Mouse (Mus musculus): ENCODE measurements around the gene C2cd4b.
A peak's percentile ranks its signal among the peaks of the same experiment; 100 is the strongest.

C2cd4b gene

DNA sequence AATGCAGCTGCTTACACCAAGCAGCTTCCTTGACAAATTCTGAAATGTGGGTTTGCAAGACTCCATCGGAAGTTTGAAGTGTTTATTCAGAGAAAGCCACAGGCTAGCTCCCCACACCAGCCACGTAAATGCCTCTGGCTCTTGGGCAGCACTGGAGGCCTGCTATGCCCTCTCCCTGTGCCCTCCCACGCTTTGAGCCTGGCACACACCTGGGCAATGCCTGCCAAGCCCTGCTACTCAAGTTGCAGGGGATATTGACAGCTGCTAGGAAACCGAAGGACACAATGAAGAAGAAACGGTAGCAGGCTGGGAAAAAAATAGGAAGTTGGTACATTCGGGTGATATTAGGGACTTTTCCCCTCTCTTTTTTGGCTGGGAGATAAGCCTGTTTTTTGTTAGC, 15.0 kb downstream of the C2cd4b start:
- no peak for DNase-seq (ENCODE audit: low read depth)

DNA sequence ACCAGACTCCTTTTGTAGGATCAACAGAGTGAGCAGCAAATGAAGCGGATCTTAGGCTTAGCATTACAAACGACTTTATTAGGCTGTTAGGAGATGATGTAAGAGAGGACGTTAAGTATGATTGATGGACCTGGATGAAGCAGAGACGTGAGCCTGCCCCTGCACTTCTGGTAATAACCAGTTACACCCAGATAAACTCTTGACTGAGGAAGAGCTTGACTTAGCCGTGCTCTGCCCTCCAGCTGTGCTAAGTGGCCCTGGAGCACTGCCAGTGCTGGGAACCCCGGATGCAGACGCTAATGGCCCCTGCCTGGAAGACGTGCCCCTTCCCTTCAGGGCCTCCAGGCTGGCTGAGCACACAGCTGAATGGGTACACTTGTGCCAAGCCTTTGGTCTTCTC, 19.3 kb downstream of the C2cd4b start:
- DNase-seq (ENCODE audit: low read depth) = no peak

DNA sequence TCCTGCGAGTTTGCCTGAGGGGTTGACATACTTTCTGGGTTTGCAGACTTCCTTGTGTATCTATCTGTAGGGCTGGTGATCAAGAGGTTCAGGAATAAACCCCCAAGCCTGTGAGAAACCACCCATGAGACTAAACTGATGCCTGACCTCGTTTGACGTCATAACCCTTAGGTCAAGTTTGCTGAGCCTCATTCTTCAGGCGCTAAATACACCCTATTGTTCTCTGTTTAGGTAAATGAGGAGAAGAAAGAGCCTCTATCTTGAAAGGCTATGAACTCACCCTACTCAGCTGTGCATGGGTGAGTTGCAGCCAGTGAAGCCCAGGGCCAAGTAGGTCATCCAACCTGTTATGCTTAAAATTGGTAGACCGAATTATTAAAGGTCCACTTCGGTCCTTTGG, 23.5 kb downstream of the C2cd4b start:
- DNase-seq (ENCODE audit: low read depth) = no peak

DNA sequence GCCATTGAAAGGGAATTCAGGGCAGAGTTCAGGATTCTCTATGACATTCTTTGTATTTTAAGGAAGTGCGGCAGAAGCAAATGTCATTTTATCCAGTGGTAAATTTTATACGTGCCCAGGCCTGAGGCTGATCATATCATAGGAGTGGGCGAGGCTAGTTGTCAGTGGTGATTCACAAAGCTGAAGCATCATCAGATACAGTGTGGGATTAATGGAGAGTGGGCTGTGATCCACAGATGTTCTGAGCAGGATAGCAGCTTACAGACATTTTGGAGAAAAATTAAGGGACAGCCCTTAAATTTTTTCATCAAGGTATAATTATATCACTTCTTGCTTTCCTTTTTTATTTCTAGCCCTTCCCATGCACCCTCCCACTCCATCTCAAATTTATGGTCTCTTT, 24.2 kb downstream of the C2cd4b start:
- DNase-seq (ENCODE audit: low read depth) = no peak

DNA sequence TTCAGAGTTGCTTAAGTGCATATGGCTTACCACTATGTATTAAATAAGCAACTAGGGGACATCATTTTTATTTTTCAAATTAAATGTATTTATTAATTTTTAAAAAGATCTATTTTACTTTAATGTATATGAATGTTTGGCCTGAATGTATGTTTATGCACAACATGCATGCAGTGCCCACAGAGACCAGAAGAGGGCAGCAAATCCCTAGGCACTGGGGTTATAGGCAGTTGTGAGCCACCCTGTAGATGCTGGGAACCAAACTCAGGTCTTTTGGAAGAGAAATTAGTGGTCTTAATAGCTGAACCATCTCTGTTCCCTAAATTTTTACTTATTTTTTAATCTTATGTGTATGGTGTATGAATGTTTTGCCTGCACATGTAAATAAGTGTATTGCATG, 24.7 kb downstream of the C2cd4b start:
- peak; percentile 52 for DNase-seq (ENCODE audit: low read depth)

DNA sequence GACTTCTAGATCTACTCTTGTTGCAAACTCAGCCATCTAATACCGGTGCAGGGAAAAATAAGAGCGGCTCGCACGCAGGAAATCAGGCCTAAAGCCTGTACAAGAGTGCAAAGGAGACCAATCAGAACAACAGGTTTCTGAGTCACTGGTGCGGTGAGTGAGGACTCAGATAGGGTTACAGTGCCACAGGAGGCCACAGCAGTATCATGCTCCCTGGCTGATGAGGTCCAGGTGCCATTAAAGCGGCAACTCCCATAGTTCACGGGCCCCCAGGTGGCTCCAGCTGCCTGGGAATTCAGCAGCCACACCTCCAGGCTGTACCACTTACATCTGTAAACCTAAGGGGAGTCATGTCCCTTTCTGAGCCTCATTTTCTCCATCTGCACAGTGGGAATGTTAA, 27.1 kb downstream of the C2cd4b start:
- no peak for DNase-seq (ENCODE audit: low read depth)

DNA sequence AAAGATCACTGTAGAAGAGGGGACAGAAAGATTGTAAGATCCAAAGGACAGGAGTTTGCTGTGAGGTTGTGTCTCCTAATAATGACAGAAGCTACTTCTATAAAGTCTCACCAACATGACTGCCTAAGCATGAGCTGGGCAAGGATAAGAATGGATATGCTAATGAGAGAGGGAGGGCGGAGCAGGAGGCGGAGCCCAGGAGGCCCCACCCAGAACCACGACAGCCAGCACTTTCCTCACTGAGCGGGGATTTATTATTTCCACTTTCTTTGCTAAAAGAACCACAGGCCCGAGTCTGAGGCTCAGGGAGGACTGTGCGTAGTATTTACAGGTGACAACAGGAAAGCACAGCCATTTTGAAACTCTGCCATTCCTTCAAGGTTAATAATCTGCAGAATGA, 28.4 kb downstream of the C2cd4b start:
- peak; percentile 22 for DNase-seq (ENCODE audit: low read depth)

DNA sequence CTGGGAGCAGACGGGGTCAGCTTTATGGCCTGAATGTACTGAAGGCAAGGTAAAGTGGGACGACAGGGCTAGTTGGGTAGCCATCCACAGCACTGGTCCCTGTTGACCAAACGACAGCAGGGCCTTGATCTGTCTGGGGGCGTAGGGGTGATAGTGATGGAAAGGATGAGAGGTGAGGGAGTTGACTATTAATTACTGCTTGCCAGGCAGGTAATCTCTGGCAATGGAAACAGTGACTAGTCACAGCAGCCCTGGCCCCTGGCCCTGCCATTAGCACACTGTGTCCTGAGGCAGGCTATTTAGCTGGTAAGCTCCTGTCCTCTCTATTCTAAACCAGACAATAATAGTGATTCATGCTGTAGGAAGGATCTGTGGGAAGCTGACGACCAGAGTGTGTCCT, 33.2 kb downstream of the C2cd4b start:
- DNase-seq (ENCODE audit: low read depth) = no peak

DNA sequence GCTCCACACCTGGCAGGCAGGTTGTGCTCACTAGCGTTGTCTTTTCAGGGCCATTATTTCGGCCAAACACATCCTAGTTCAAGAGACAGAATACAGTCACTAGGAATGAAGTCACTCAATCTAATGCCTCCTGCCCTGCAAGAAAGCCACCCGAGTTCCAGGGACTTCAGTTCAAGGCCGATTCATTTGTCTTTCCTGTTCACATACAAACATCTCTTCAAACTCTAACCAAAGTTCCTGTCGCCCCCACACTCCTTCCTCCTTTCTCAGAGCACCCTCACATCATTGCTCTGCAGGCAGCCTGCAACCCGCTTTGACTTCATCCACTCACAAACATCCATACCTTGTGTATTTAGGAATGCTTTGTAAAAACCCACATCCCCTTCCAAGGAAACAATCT, 34.3 kb downstream of the C2cd4b start:
- DNase-seq (ENCODE audit: low read depth) = peak; percentile 34

DNA sequence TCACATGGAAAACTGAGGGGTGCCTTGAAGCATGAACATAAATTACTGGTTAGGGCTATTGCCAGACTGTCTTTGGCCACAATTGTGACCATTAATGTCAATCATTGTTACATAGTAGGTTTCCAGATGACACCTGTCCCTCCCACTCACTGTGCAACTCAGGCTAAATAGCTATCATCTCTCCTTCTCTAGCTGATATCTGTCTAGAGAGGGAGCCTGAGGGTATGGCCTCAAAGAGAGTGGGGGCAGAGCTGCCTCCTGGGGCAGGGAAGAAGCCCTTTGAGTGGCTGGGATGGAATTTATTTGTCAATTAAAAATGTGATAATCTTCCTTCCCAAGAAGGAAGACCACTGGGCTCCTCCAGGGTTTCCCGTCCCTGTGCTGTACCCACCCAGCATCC, 35.0 kb downstream of the C2cd4b start:
- DNase-seq (ENCODE audit: low read depth) = no peak

DNA sequence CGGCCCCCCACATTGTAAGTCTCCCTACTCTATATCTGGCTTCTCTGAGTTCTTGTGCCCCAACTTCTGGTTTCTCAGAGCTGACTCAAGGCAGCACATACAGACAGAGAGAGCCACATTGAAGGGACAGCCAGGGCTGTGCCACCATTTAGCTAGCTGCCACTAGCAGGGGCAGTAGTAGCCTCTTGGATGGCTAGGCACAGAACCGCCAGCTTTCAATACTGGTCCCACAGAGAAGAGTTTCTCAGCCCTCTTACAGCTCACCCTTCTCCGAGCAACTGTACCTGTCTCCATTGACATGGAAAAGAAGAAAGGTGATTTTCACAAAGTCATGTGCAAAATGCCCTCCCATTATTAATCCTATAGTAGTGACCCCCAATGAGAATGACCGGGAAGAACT, 35.4 kb downstream of the C2cd4b start:
- no peak for DNase-seq (ENCODE audit: low read depth)

DNA sequence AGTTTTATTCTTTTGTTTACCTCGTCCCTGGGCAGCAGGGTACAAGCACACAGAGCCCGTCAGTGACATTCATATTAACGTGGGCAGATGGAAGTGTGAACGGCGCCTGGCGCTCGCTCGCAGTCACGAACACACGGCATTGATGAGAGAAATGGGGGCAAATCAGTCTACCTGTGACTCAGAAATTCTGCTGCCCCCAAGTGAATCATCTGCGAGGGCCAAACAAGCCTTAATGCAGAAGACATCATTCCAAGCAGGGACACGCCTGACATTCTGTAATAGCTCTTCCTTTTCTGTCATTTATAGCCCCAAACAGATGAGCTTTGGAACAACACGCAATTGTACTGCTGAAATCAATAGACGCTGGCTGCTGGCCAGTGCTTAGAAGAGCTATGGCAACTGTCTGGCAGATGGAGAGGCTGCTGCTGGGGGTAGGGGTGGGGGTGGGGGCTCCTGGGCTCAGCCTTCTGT, 36.0 kb downstream of the C2cd4b start:
- DNase-seq (ENCODE audit: low read depth) = no peak

DNA sequence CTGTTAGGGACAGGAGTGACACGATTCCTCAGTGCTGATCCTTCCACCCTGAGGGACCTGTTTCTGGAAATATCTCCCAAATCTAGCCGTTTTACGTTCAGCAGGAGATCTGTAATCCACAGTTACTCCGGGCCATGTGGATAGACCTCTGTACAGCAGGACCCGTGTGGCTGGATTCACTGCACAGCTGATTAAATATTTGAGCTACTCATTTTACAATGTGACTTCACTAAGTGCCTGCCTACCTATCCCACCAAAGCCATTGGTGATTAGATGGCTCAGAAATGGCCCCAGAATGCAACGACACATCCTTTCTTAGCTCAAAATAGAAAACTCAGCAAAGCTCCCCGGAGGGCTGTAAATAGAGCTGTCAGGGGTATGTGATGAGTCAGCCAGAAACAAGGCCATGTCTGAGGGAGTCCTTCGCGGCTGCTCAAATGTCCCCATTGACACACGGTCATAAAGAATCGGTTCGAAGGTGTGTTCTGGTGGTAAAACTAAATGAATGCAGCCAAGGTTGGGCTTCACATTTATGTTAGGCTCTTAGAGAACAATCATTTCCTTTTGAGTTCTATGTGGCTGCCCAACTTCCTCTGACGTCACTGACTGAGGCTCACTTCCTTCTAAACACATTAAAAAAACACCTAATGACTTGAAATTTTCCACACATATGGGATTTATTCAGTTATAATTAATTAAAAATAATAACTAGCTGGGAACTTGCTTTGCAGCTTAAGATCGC, 40.0 kb downstream of the C2cd4b start:
- peak; percentile 84 for DNase-seq (ENCODE audit: low read depth)

DNA sequence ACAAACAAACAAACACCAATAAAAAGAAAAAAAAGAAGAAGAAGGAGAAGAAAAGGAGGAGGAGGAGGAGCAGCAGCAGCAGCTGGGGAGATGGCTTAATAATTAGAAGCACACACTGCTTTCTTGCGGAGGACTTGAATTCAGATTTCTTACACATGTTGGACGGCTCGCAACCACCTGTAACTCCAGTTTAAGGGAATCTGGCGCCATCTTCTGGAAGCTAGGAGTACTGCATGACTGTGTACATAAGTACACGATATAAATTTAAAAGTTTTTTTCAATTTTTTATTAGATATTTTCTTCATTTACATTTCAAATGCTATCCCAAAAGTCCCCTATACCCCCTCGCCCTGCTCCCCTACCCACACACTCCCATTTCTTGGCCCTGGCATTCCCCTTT, 43.0 kb downstream of the C2cd4b start:
- DNase-seq (ENCODE audit: low read depth) = peak; percentile 85

DNA sequence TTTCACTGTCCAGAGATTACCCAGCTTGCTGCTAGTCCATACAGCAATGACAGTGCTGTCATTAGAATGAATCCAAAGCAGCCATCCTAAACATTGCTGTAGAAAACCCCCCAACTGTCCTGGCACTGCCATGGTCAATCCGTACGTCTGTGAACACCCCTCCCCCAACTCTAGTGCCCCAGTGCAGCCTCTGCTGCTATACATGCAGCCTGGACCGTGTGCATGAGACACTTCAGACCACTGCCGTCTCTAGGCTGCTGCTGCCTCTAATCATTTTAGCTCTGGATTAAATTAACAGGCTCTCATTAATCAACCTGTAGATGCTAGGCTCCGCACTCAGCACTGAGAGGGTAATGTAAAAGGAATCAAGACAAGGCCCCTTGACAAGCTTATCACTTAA, 47.8 kb downstream of the C2cd4b start:
- no peak for DNase-seq (ENCODE audit: low read depth)

DNA sequence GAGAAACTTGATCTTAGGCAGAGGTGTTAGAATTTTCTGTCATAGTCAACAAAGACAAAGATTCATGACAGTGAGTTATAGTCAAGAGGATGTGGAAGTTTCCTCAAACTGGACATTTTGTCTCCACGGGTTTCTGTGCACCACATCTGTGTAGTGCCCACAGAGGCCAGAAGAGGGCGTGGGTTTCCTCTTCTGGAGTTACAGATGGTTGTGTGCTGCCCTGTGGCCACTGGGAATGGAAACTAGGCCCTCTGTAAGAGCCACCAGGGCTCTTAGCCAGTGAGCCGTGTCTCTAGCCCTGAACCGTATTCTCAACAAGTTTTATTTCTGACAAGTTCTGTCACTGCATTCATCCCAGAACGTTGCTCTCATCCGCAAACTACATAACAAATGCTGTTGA, 51.3 kb downstream of the C2cd4b start:
- DNase-seq (ENCODE audit: low read depth) = no peak

All from induced T-regulatory cell, adult 2 months (primary cell).